Mouse (Mus musculus): ENCODE data around the gene Fmnl3.

Fmnl3 gene

GRCm38 (mm10) chr15:99314891-99315290 is 55.4 kb downstream of the Fmnl3 start:
- DNase-seq = no peak

GRCm38 (mm10) chr15:99310617-99311016 is 59.7 kb downstream of the Fmnl3 start:
- DNase-seq = no peak

- no peak for DNase-seq
These were observed 60.7 kb downstream of the Fmnl3 start for GRCm38 (mm10) chr15:99309549-99309948.

DNA sequence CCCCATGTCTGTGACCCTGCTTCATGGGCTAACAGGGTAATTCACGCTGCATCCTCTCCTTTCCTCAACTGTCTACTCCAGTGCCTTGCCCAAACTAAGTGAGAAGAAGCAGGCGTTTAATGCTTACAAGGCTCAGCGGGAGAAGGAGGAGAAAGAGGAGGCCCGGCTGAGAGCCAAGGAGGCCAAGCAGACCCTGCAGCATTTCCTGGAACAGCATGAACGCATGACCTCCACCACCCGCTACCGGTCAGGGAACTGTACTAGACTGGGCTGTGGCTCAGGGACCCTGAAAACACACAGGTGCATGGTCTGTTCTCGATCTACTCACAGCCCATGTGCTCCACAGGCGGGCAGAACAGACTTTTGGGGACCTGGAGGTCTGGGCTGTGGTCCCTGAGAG is 62.8 kb downstream of the Fmnl3 start:
- no peak for DNase-seq

DNA sequence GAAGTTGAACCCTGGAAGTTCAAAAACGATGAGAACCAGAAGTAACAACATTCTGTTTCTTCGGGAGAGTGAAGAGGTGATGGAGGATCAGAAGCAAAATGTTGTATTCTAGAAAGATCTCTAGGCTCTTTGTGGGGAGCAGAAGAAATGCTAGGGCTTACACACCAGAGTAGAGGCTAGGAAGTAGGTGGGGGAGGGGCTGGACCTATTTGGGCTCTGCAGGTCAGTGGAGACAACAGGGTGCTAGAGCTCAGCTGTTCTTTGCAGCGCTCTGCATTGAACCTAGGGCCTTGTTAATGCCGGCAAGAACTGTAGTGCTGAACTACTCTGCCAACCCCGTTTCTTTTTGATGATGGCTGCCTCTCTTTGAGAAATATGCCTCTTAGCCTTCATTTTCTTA is 74.1 kb downstream of the Fmnl3 start:
- DNase-seq = no peak

DNA sequence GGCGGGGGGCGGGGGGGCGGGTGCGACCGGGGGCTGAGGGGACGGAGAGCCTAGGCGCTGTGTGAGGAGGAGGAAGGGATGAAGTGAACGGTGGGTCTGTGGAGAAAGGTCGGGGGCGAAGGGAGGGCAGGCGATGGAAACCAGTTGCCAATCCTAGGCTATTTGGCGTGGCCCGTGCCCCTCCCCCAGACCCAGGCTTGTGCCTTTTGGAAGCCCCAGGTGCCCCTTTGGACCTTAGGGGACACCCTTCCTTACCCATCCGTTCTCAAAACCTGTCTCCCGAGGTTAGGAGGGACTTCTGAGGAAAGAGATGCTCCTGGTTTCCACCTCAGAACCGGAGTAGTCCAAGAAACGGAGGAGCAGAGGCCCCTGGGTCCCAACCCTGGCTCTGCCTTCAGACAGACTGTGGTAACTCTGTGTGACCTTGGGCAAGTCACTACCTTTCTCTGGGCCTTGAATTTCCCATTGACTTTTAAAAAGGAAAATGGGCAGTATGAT is 74.7 kb downstream of the Fmnl3 start, which contains the start of gene Fam186b:
TSS of gene Fam186b (minus strand) at position 405 of the 498 bp plus-strand sequence.
- peak; percentile 38 for DNase-seq

- DNase-seq = peak; percentile 93
These were observed 75.4 kb downstream of the Fmnl3 start, which contains the start of gene Prpf40b for GRCm38 (mm10) chr15:99294813-99295374. Gene Prpf40b (plus strand): TSS chr15:99295087.

GRCm38 (mm10) chr15:99294287-99294686 is 76.0 kb downstream of the Fmnl3 start:
- DNase-seq = no peak

- DNase-seq = no peak
These were observed 79.7 kb downstream of the Fmnl3 start for GRCm38 (mm10) chr15:99290586-99290985.

GRCm38 (mm10) chr15:99285189-99285535 is 85.1 kb downstream of the Fmnl3 start:
- no peak for DNase-seq

DNA sequence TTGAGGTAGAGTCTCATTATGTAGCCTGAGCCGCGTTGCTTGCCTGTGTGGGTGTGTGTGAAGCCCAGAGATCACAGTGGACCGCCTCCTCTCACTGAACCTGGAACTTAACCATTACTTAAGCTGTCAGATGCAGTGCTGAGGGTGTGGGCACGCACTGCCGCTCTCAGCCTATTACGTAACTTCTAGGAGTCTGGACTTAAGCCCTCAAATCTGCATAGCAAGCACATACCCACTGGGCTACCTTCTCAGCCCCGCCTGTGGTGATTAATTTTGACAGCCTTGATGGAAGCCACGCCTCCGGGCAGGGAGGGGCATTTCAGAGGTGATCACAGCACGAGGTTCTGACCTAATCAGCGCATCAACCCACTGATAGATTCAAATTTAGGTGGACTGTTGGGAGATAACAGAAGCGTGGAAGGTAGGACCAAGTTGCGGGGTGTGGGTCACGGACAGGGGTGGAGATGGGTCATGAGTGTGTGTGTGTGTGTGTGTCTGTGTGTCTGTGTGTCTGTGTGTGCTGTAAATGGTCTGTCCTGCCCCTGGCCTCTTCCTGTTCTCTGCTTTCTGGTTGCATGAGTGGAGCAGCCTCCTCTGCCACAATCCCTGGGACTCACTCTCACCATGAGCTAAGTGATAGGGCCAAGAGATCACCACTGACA is 85.6 kb downstream of the Fmnl3 start:
- peak; percentile 61 for DNase-seq

- DNase-seq = no peak
These were observed 86.8 kb downstream of the Fmnl3 start for GRCm38 (mm10) chr15:99283456-99283855.

- DNase-seq = no peak
These were observed 92.0 kb downstream of the Fmnl3 start for GRCm38 (mm10) chr15:99278271-99278670.

DNA sequence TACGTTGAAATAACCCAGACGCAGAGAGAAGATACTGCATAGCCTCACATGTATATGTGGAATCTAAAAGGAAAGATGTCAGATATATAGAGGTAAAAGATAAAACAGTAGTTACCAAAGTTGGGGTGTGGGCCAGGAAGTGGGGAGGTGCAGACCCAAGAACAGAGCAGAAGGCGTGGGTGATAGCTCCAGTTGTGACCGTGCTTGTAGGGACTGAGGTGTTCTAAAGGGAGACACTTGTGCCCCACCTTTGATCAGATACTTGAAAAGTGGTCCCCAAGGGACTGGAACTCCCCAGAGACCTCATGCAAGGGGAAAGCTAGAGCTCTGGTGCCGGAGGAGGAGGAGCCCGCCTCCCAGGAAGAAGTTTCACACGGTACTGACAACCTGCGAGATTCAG is 94.2 kb downstream of the Fmnl3 start:
- DNase-seq = no peak

Measured in kidney, adult 18-20 months (tissue).